Mouse (Mus musculus) heart, adult 2 months (tissue): ENCODE results near the gene Atxn10.

Experiments used
- CTCF ChIP-seq: fragments of 200-600 bp; IDR thresholded peaks from 2 replicates; pipeline ENCODE4 v1.8.1; 2022; ENCODE audit warnings: antibody characterized with exemption, mild to moderate bottlenecking, moderate library complexity
- EP300 ChIP-seq: fragments of 200-500 bp; IDR thresholded peaks from 2 replicates; pipeline ENCODE4 v1.6.1; 2011; ENCODE audit warnings: low read depth, low read length, control low read depth; ENCODE audit not compliant: insufficient read depth
- POLR2A ChIP-seq: fragments of 200-500 bp; IDR thresholded peaks from 2 replicates; pipeline ENCODE4 v1.6.1; 2011; ENCODE audit warnings: mild to moderate bottlenecking, low read depth, low read length, control low read depth; ENCODE audit not compliant: insufficient read depth

DNA sequence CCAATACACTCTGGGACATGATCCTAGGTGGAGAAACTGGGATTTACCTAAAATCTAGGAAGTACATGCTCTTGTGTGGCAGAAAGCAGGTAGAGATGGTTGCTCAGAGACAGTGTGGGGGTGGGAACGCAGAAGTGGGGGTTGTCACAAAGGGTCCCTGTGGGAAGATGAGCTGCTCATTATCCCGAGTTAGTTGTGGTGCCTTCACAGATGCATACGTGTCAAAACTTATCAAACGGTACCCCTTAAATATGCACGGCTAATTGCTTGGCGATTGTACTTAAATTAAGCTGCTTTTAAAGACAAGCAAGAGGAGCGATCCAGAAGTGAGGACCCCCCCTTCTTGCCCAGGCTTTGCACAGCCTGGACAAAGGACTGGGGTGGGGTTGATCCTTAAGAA is 153.7 kb downstream of the Atxn10 start:
- TF ChIP-seq CTCF (no peak), EP300 (no peak), POLR2A (no peak)
